Mouse (Mus musculus): ENCODE measurements at regions not wholly inside any gene's neighbourhood (a gene's known extent, or its start where the extent isn't known, plus 50 kb on each side); places are given as distances from the start of the nearest gene placed in this dataset.

DNA sequence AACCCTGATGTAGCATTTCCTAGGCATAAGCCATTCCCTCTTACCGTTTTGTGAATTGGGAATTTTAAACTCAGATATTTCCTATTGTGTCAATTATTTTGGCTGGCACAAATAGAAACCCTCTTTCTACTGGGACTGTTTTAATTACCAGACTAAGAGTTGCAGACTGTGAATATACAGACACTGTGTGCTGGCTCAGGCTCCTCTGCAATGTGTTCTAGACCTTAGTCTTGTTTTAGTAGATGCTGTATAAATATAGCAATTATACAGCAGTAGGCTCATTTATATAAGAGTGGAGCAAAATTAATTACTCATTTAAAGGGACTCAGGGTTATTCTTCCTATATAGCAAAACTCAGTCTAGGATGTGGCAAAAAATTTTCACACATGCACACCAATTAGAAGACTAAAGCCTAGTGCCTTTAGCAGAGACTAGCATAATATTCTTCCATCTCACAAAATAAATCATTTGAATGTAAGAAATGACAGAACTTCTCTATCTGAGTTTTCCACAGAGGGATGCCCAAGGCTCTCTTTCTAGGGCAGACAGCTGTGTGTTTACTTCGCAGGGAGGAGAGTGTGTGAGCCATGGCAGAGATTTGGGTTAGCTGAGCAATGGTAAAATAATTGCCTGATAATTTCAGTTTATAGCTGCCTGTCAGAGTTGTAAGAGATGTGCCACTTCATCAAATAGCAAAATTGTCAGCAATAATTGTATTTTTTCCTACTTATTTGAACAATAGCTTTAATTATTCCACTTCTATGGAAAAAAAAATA lies 941.9 kb downstream of the Stpg2 start:
- ATAC-seq (replicated peaks; ENCODE audit: low FRiP score, low TSS enrichment, poor library complexity, severe bottlenecking), result no peak

DNA sequence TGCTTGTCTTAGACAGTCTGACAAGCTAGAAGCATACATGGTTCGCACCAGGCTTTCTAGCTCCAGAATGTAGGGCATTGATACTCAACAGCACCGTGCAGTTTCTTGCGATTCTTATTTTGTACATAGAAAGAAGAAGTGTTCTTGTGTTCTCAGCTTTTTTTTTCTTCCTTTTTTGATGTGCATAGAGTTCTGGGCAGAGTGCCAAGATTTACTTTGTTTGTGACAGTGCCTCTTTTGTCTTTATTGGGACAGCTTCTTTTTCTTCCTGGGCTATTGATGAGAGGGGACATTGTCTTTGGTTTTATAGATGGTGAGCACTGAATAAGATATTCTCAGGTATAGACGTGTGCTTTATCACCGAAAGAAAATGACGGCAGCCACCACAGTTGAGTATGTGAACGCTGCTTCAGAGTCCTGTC lies 945.0 kb downstream of the Stpg2 start:
- no peak for ATAC-seq (replicated peaks; ENCODE audit: low FRiP score, low TSS enrichment, poor library complexity, severe bottlenecking)

DNA sequence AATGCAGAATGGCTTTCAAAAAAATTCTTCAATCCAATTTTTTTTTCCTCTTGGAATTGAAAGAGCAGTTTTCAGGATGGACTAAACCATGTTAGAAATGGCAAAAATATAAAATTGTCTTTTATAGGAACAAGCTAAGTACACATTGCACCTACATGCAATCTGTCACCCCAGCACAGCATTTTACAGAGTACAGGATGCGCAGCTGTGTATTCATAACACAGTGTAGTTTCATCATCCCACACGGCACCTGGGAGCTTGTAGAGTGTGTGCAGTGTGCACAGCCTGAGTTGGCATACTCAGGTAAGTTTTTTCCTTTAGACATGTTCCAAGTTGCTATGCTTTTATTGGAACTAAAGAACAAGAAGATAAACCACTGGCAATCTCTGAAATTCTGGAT lies 974.0 kb downstream of the Stpg2 start:
- ATAC-seq (replicated peaks; ENCODE audit: low FRiP score, low TSS enrichment, poor library complexity, severe bottlenecking), result no peak

DNA sequence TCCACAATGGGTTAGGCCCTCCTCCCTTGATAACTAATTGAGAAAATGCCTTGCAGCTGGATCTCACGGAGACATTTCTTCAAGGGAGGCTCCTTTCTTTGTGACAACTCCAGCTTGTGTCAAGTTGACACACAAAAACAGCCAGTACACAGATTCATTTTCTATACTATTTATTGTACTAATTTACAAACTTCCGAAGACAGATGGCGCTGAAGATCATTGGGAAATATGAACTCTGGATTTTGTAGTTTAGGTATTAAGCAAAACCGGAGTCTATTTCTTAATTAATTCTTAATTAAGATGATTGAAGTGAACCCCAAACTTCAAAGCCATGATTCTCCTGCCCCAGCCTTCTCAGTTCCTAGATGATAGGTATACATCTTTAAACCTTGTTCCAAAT lies 977.2 kb downstream of the Stpg2 start:
- ATAC-seq (replicated peaks; ENCODE audit: low FRiP score, low TSS enrichment, poor library complexity, severe bottlenecking), result no peak

DNA sequence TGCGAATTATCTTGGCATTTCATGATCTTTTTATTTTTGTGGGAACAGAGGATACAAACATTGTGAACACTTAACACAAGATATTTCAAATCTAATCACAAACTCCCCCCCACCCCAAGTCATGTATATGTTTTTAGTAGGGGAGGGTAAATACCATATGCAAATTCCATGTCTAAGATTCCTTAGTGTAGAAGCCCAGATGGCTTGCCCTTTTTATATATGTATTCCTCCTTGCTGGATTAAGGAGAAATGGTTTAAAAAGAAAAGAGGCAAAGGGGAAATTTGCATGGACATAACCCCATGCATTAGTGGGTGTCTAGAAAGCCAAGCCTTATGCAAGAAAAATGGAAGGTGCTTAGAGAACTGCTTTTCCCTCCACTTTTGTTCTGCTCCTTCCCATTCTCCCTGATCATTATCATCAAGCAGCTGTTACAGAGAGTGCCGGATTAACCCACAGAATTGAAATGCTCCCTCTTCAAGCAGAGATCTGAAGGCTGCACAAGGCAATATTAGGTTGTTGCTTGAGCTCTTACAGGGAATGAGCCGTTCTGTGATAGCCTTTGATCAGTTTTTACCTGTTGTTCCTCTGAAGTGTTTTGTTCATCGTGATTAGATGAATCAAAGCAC lies 979.5 kb downstream of the Stpg2 start:
- ATAC-seq (replicated peaks; ENCODE audit: low FRiP score, low TSS enrichment, poor library complexity, severe bottlenecking), result no peak

DNA sequence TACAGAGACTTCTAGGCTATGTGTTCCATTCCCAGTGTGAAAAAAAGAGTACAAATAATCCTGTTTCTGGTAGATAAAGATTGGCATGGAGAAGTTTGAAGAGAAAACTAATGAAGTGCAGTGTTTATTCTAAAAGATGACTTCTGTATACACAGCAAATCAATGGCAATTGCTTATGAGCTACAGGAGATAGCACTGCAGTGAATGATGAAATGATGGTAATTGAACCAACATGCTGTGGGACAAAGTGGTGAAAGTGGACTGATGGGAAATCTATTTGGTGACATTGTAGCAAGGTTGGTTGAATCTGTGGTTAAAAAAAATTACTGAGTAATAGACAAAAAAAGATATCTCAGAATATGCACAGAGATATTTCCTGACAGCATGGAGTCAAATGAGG lies 1000.4 kb downstream of the Stpg2 start:
- no peak for ATAC-seq (replicated peaks; ENCODE audit: low FRiP score, low TSS enrichment, poor library complexity, severe bottlenecking)

DNA sequence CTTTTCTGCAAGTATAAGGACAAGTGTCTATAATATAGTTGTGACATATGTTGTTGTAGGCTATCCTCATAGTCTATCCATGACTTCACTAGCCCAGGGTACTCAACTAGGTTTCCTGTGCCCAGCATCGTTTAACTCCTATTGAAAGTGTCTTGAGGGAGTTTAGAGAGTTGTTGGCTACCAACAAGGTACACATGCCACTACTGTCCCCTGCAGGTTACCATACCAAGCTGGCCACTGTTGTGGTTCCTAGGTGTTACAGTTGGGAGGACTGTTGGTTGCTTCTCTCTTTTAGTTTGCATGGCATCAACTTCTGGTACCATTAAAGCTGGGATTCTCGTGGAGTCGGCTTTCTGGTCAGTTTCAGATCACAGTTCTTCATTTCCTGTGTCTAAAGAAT lies 990.7 kb downstream of the Pdha2 start:
- ATAC-seq (replicated peaks; ENCODE audit: low FRiP score, low TSS enrichment, poor library complexity, severe bottlenecking), result no peak

DNA sequence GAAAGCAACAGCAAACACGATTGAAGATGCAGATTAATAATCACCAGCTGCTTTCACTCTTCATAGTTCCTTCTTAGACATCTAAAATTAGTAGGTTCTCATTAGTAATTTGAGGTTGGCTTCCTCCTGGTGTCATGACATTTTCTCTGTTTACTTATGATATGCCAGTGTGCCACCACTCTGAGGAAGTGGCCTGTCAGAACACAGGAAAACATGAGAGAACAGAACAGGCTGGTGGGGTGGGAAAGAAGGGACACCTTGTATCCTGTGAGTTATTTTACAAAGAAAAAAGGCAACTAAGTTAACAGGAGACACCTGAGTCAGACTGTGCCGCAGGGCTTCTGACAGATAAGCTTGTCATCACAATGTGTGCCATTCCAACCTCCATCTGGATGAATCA lies 981.4 kb downstream of the Pdha2 start:
- no peak for ATAC-seq (replicated peaks; ENCODE audit: low FRiP score, low TSS enrichment, poor library complexity, severe bottlenecking)

DNA sequence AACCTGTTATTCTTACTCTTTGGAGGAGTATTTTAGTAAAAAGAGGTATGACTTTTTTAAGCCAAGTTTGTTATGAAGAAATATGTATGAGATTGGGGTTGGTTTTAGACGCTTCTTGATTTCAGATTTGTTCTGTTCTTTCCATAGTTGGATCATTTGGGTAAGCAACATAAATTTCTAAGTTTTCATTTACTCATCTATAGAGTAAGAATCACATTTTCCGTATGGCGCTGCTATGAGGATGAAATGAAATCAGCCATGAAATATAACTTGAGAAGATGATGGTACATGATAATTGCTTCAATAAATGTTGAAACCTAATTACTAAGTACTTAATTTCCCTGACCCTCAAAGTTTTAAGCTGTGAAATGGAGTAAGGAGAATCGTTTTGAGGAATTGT lies 979.0 kb downstream of the Pdha2 start:
- no peak for ATAC-seq (replicated peaks; ENCODE audit: low FRiP score, low TSS enrichment, poor library complexity, severe bottlenecking)

DNA sequence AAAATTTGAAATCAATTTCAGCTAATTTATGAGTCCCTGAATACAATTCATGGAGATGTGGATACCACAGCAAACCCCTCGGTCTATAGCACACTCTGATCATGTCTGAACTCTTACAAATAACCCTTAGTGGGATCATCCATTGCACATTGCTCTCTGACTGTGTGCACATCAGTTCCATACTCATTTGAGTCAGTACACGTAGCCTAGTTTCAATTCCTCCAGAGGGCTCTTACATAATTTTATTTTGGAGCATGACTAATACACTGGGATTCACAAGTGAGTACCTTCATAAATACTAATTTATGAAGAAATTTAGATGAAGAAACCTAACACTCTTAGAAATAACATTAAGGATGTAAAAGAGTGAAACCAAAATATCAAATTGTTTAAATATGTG lies 978.3 kb downstream of the Pdha2 start:
- no peak for ATAC-seq (replicated peaks; ENCODE audit: low FRiP score, low TSS enrichment, poor library complexity, severe bottlenecking)

DNA sequence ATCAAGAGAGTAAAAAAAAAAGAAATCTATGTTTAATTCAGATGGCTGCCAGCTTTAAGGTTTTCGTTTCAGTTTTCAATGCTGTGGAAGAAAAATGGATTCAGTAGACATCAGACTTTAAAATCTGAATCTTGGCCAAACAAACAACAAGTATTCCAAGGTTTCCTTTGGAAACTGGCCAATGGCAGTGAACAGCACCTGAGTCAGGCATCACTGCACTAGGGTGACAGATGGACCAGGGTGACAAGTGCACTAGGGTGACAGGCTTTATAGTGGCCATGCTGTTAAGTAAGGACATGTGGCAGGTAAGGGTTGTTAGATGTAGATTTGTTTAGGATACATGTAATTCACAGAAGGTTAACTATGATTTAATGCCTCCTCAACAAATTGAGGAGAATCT lies 972.9 kb downstream of the Pdha2 start:
- ATAC-seq (replicated peaks; ENCODE audit: low FRiP score, low TSS enrichment, poor library complexity, severe bottlenecking), result no peak

Data from megakaryocyte-erythroid progenitor cell, adult 5-6 weeks (primary cell).